Mouse (Mus musculus) spleen, adult 2 months (tissue): Measurements from ENCODE around the gene Xylt1. TPM values are rescaled to one million over a fixed set of nuclear protein-coding genes. Genes with fewer than 3 reads are reported as not detected.

Experiments
- DNase-seq, 2 experiments: peaks; one replicate each; pipeline versions ENCODE4 v3.0.0 to v3.0.0-alpha.2; 2012 to 2021; ENCODE audit warnings: low spot score in 2 of 2, low read depth in 1 of 2
- H3K27ac ChIP-seq: fragments of 200-500 bp; 2 replicates; pipeline ENCODE4 v1.5.1; 2012; ENCODE audit warnings: low read length, inconsistent platforms; ENCODE audit not compliant: insufficient read depth
- H3K27me3 ChIP-seq: fragments of 200-500 bp; 2 replicates; pipeline ENCODE4 v1.6.1; 2012; ENCODE audit warnings: mild to moderate bottlenecking, moderate library complexity, low read length, inconsistent platforms; ENCODE audit not compliant: control insufficient read depth, insufficient read depth
- H3K36me3 ChIP-seq: fragments of 200-500 bp; 2 replicates; pipeline ENCODE4 v1.6.1; 2012; ENCODE audit warnings: mild to moderate bottlenecking, low read length, inconsistent platforms; ENCODE audit not compliant: control insufficient read depth, insufficient read depth
- H3K4me1 ChIP-seq: fragments of 200-500 bp; 2 replicates; pipeline ENCODE4 v1.6.1; 2011; ENCODE audit warnings: inconsistent platforms; ENCODE audit not compliant: control insufficient read depth, insufficient read depth, insufficient read length
- H3K4me3 ChIP-seq: fragments of 200-500 bp; 2 replicates; pipeline ENCODE4 v1.5.1; 2011; ENCODE audit warnings: mild to moderate bottlenecking, inconsistent platforms; ENCODE audit not compliant: insufficient read depth, insufficient read length; ENCODE audit errors: extremely low read depth
- CTCF ChIP-seq: fragments of 200-500 bp; IDR thresholded peaks from 2 replicates; pipeline ENCODE4 v1.5.1; 2011; ENCODE audit warnings: mild to moderate bottlenecking, inconsistent platforms; ENCODE audit not compliant: insufficient read depth, insufficient read length, insufficient replicate concordance; ENCODE audit errors: extremely low read depth
- POLR2A ChIP-seq: fragments of 200-500 bp; IDR thresholded peaks from 2 replicates; pipeline ENCODE4 v1.6.1; 2011; ENCODE audit warnings: low read depth, low read length, inconsistent platforms
- WGBS: fragments of 180-500 bp; shearing (Covaris S2); methylation state at CpG from one replicate; pipeline ENCODE4 v1.1.7; 2018; 5-methylcytosine and 5-hydroxymethylcytosine counted together
- polyA plus RNA-seq: library from polyadenylated mRNA; depleted of rRNA; stranded (reverse); fragments of >200 nt; gene quantifications from 2 replicates; pipeline ENCODE4 v1.2.3, GENCODE M21; 2012

Gene Xylt1
- polyA plus RNA-seq, 1 experiment, result 7.8 TPM

GRCm38 (mm10) chr7:117521369-117521768, 140.6 kb downstream of the Xylt1 start:
- peak overlapping the region; percentile 39 for H3K27ac ChIP-seq
- no peak for TF ChIP-seq CTCF
- TF ChIP-seq POLR2A, result no peak
- no peak overlapping the region for H3K4me3 ChIP-seq
- H3K27me3 ChIP-seq, result no peaks in the 10 kb centered on the region
- no peaks in the 10 kb centered on the region for H3K36me3 ChIP-seq
- peak in 1 of 2 experiments; percentile 49 for DNase-seq
- no peaks in the 10 kb centered on the region for H3K4me1 ChIP-seq

GRCm38 (mm10) chr7:117522092-117522635, 141.4 kb downstream of the Xylt1 start:
- WGBS, result 82% methylated on average over 4 of the region's 4 CpGs
- no peak for TF ChIP-seq CTCF
- TF ChIP-seq POLR2A, result no peak
- H3K36me3 ChIP-seq, result no peaks in the 10 kb centered on the region
- H3K4me1 ChIP-seq, result no peaks in the 10 kb centered on the region
- H3K27me3 ChIP-seq, result no peaks in the 10 kb centered on the region
- DNase-seq, result no peak
- no peak overlapping the region for H3K27ac ChIP-seq
- H3K4me3 ChIP-seq, result no peak overlapping the region

DNA sequence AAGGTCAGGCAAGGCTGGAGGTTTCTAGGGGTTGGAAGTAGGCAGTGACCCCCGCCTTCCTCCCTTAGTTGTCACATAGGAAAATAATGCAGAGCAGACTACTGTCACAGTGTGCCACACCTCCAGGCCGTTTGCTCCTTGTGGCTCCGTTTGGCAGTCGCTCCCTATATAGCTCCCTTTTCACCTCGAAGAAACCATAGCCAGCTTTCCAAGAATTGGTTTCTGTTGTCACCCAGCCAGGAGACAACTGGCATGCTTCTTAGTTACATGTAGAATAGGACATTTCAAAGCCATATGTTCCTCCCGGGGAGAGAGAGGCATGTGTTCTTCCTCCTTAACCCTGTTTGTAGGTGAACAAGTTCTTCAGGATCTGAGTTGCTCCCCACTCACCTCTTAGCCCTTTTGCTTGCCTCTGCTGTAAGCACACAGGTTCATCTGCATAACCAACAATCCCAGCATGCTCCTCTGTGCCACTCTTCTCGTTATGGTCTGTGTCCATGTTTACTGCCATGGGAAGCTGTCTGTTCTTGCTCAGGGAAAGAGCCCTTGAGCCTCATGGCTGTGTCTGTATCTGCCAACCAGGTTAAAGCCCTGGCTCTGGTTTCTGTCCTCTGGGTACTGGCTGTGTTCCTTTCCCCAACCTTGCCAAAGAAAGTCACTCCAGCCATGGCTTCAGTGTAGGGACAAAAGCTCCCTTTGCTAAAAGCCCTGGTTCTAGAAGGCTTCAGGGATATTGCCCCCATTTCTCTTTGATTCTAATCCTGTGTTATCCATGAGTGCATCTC, 143.8 kb downstream of the Xylt1 start:
- DNase-seq, result no peak
- no peaks in the 10 kb centered on the region for H3K4me1 ChIP-seq
- TF ChIP-seq CTCF (no peak), POLR2A (no peak)
- no peaks in the 10 kb centered on the region for H3K27me3 ChIP-seq
- no peak overlapping the region for H3K4me3 ChIP-seq
- H3K36me3 ChIP-seq, result no peaks in the 10 kb centered on the region
- WGBS, result 80% methylated on average over 7 of the region's 7 CpGs
- H3K27ac ChIP-seq, result no peak overlapping the region

- DNase-seq, result no peak
- Histone ChIP-seq H3K4me1 (peaks cover 2% of the 10 kb centered on the region; the same call in 1 of the 2 replicates), H3K27me3 (no peaks in the 10 kb centered on the region), H3K4me3 (no peak overlapping the region), H3K27ac (no peak overlapping the region), H3K36me3 (no peaks in the 10 kb centered on the region)
- WGBS, result 92% methylated on average over 5 of the region's 5 CpGs
- TF ChIP-seq POLR2A (no peak), CTCF (no peak)
Observed at GRCm38 (mm10) chr7:117525678-117526077, 144.9 kb downstream of the Xylt1 start.

DNA sequence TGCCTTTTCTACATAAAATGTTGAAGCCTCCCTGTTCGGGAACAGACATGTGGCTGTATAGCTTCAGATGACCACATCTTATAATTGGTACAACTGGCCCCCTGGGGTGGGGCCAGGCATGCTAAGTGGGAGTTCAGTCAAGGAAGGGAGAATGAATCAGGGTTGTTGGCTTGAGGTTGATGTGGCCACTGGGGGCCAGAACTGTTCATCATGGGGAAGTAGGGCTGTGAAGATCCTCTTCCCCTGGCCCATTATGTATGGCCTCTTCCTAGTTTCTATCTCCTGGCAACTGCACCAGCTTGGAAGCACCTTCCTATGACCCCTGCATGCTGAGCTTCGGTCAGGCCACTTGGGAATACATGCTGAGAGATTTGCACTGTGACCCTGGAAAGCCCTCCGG, 145.8 kb downstream of the Xylt1 start:
- TF ChIP-seq CTCF (no peak), POLR2A (no peak)
- Histone ChIP-seq H3K27me3 (no peaks in the 10 kb centered on the region), H3K27ac (no peak overlapping the region), H3K36me3 (no peaks in the 10 kb centered on the region), H3K4me3 (no peak overlapping the region), H3K4me1 (peaks cover 2% of the 10 kb centered on the region; the same call in 1 of the 2 replicates)
- no peak for DNase-seq
- 92% methylated on average over 3 of the region's 3 CpGs for WGBS

DNA sequence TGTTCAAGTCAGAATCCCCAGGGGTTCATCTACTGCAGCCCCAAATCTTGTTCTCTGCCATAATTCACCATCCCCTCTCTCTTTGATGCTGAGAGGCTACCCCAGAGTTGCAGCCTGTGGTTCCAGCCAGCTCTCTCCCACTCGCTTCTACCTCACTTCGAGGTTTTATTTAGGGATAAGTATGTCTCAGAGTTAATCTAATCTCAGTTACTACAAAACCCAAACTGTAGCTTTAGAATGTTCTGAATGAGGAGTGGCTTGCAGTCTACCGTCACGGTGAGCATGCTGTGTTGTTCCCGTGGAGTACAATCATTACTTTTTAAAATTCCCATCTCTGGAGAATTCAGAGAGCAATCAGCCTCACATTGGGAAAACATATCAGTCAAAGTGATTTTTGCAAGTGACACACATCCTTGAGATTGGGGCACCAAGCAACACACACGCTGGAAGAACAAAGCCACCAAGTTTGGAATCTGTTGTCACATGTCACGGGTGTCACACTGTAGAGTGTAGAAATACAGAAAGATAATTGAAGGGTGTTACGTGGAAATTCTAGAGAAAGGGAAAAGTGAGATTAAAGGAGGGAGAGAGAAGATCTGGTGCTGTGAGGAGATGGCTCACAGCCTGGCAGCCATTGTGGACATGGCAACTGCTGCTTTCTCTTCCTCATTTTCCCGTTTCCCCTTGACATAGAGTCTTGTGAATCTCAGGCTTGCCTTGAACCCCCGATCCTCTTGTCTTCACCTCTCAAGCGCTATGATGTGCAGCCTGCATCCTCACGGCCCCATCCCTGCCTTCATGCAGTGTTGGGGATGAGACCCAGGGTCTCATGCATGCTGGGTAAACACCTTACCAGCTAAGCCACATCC, 149.2 kb downstream of the Xylt1 start:
- Histone ChIP-seq H3K4me1 (peaks cover 10% of the 10 kb centered on the region; the same call in 1 of the 2 replicates), H3K36me3 (no peaks in the 10 kb centered on the region), H3K27ac (no peak overlapping the region), H3K27me3 (no peaks in the 10 kb centered on the region), H3K4me3 (no peak overlapping the region)
- no peak for DNase-seq
- WGBS, result 78% methylated on average over 12 of the region's 12 CpGs
- TF ChIP-seq CTCF (no peak), POLR2A (no peak)
